Mouse (Mus musculus): ENCODE data around the gene Tulp2. TPM values are rescaled to one million over a fixed set of nuclear protein-coding genes. Genes with fewer than 3 reads are reported as not detected.
"Not testable (repeated sequence)": the region's sequence is repeated elsewhere in the genome, so short reads cannot be mapped to it uniquely, and the experiment has no call there.

Tulp2 gene
- total RNA-seq, 2 experiments from 2014 or later, result not detected

- intact Hi-C loops (cut with DNase I), result no loop called here
- no peak for DNase-seq (ENCODE audit: low spot score in 2 of 2)
These were observed 2.9 kb upstream of the Tulp2 start for GRCm38 (mm10) chr7:45478774-45479173.

- intact Hi-C loops (cut with DNase I); DNase-seq (ENCODE audit: low spot score in 2 of 2): not testable (repeated sequence)
These were observed 1.4 kb upstream of the Tulp2 start for GRCm38 (mm10) chr7:45480310-45480709.

DNA sequence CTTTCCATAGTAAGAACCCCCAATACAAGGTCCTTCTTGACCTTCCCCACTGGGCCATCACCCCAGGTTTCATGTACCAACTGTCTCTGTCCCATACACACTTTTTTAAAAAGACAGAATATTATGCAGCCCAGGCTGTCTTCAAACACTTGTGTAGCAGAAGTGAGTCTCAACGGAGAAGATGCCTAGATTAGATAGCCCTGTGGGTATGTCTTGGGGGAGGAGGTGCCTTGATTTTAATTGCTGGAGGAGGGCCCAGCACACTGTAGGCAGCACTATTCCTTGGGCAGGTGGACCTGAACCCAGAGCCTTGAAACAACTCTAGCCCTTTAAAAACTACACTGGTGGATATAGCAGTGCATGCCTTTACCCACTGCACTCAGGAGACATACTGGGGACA is 489 bp downstream of the Tulp2 start:
- no peak for DNase-seq (ENCODE audit: low spot score in 2 of 2)
- intact Hi-C loops (cut with DNase I), result no loop called here

GRCm38 (mm10) chr7:45484985-45485384 is 3.3 kb downstream of the Tulp2 start:
- DNase-seq (ENCODE audit: low spot score in 2 of 2); intact Hi-C loops (cut with DNase I): not testable (repeated sequence)

GRCm38 (mm10) chr7:45486158-45486557 is 4.5 kb downstream of the Tulp2 start:
- no peak for DNase-seq (ENCODE audit: low spot score in 2 of 2)
- intact Hi-C loops (cut with DNase I), result no loop called here

DNA sequence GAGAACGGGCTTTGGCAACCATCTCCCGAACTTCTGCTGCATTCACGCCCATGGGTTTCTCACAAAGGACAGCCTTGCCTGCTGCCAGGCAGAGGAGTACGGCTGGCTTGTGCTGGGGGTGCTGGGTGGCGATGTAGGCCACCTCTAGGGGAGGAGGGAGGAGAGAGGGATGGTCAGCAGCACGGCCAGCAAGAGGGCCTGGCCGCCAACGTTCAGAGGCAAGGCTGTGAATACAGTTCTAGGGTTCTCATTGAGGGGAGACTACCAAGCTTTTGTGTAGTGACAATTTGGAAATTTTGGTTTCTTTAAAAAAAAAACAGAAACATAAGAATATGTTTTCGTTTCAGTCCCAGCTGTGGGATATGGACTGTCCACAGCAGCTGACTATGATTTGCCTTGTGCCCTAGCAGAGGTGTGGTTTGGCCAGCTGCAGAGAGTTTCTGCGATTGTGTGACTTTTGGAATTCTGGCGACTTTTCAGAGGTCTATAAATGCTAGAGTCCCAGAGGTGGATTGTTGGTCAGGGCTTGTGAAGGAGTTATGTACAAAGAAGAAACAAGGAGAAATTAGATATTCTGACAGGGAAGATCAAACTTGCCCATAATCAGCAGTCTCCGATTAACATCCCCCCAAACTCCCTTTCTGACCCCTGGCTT is 5.2 kb downstream of the Tulp2 start, which contains the start of gene Gm45808:
Gene Gm45808 (minus strand): TSS at position 51 of the 655 bp plus-strand sequence.
- no peak for DNase-seq (ENCODE audit: low spot score in 2 of 2)
- intact Hi-C loops (cut with DNase I), result no loop called here

GRCm38 (mm10) chr7:45487861-45488292 is 6.2 kb downstream of the Tulp2 start:
- intact Hi-C loops (cut with DNase I), result no loop called here
- no peak for DNase-seq (ENCODE audit: low spot score in 2 of 2)

GRCm38 (mm10) chr7:45488293-45489204 is 6.9 kb downstream of the Tulp2 start, which contains the start of gene Dhdh:
Dhdh (minus strand) TSS chr7:45488805.
- intact Hi-C loops (cut with DNase I), result no loop called here
- DNase-seq (ENCODE audit: low spot score in 2 of 2), result peak; percentile 36 to 39

GRCm38 (mm10) chr7:45489578-45489977 is 7.9 kb downstream of the Tulp2 start:
- intact Hi-C loops (cut with DNase I), result no loop called here
- DNase-seq (ENCODE audit: low spot score in 2 of 2), result no peak

DNA sequence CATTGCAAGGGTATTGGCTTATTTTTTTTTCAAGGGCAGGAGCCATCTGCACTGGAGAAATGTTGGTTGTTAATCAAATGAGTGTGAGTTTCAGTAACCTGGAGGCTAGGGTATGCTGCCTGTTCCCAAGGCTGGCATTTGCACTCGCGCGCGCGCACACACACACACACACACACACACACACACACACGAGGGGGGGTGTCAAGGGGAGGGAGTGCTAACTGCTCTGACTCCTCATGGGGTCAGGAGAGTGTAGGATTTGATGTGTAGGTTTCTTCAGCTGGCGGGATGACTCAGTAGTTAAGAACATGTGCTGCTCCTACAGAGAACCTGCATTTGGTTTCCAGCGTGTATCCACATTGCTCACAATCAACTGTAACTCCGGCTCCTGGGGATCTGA is 9.1 kb downstream of the Tulp2 start:
- intact Hi-C loops (cut with DNase I), result no loop called here
- DNase-seq (ENCODE audit: low spot score in 2 of 2), result peak; percentile 26 to 56

DNA sequence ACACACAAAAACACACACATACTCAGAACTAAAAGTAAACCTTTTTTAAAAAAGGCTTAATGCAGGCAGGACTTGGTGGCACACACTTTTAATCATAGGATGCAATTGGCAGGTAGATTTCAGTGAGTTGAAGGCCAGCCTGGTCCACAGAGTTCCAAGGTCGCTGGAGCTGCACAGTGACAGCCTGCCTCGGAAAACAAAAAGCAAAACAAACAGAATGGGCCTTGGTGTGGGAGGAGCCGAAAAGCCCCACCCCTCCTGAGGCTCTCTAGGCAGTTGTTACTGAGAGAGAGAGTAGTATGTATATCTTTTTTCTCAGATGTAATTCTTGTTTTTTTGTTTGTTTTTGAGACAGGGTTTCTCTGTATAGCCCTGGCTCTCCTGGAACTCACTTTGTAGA is 9.6 kb downstream of the Tulp2 start:
- intact Hi-C loops (cut with DNase I), result no loop called here
- no peak for DNase-seq (ENCODE audit: low spot score in 2 of 2)

GRCm38 (mm10) chr7:45492225-45492844 is 10.7 kb downstream of the Tulp2 start:
- no peak for DNase-seq (ENCODE audit: low spot score in 2 of 2)
- intact Hi-C loops (cut with DNase I), result no loop called here

DNA sequence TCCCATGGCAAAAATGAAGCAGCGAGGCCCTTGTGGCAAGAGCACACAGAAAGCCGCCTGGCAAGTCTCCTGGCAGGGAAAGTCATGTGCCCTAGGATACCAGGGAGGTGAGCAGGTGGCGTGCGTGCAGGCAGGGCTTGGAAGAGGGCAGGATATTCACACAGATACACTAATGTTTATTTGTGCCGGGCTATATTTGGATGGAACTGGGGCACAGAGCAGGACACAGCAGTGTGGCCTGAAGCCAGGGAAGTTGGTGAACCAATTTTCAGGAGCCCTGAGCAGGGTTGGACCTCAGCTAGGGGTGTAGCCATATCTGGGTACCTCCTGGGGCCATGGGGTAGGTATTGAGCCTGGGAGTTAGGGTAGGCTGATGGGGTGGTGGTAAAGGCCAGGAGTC is 11.3 kb downstream of the Tulp2 start:
- DNase-seq (ENCODE audit: low spot score in 2 of 2), result no peak
- intact Hi-C loops (cut with DNase I), result no loop called here

DNA sequence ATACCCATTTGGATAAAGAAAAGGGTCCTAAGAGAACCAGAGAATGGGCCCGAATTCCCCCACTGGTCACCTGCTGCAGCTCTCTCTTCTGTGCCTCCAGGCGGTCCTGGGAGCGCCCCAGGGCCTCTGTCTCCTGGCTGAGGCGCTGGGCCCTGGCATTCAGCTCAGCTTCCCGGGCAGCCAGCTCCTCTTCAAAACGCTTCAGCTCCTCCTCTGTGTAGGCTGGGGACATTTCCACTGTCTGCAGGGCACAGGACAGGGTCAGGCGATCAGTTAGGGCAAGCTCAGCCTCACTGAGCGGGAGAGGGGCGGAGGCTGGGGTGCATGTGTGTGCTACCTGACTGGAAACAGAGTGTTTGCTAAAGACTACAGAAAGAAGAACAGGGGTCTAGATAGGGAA is 12.9 kb downstream of the Tulp2 start:
- DNase-seq (ENCODE audit: low spot score in 2 of 2), result no peak
- intact Hi-C loops (cut with DNase I), result no loop called here

GRCm38 (mm10) chr7:45498427-45498826 is 16.8 kb downstream of the Tulp2 start:
- intact Hi-C loops (cut with DNase I), result no loop called here

GRCm38 (mm10) chr7:45507583-45507982 is 25.9 kb downstream of the Tulp2 start:
- DNase-seq (ENCODE audit: low spot score in 2 of 2), result no peak
- intact Hi-C loops (cut with DNase I), result no loop called here

More at GRCm38 (mm10) chr7:45498427-45498826, 16.8 kb downstream of the Tulp2 start:
- DNase-seq (ENCODE audit: low spot score in 2 of 2), result no peak

GRCm38 (mm10) chr7:45508561-45508960 is 26.9 kb downstream of the Tulp2 start:
- intact Hi-C loops (cut with DNase I), result no loop called here
- DNase-seq (ENCODE audit: low spot score in 2 of 2), result no peak

GRCm38 (mm10) chr7:45509181-45509882 is 27.7 kb downstream of the Tulp2 start:
- intact Hi-C loops (cut with DNase I), result no loop called here
- DNase-seq (ENCODE audit: low spot score in 2 of 2), result no peak
